Mouse (Mus musculus): ENCODE results near the gene Cacfd1. TPM values are rescaled to one million over a fixed set of nuclear protein-coding genes. Genes with fewer than 3 reads are reported as not detected.
A peak's percentile ranks its signal among the peaks of the same experiment; 100 is the strongest.

Cacfd1 gene
- polyA plus RNA-seq, 1 experiment from 2014 or later = 79.5 TPM

DNA sequence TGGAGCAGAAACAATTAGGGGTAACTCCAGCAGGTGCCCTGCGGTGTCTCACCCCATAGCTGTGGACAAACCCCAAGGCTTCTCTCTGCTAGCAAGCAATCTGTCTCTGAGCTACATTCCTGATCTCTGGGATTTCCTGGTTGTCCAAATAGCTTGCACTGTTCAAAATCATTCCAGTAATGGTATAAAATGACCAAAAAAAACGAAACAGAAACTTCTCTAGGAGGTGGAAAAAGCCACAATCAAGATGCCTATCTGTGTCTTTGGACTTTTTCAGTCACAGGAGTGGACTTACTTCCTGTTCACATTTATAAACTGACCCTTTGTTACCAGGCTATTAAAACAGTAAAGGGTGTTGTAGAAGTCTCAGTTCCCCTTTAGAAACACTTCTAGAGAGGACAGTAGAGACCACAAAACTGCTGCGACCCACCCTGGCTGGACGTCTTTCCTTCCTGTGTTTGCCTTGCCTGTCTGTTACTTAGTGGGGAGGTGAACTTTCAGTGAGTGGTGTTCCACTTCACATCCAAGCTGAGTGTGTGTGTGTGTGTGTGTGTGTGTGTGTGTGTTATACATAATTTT is 18.8 kb downstream of the Cacfd1 start:
- Histone ChIP-seq H3K4me1 (peaks cover 8% of the 10 kb centered on the region), H3K4me2 (no peak overlapping the region; the same call in 1 of the 2 replicates), H3K36me3 (no peaks in the 10 kb centered on the region), H3K9me3 (no peaks in the 10 kb centered on the region), H3K9ac (no peak overlapping the region), H3K4me3 (no peak overlapping the region; the same call in 1 of the 2 replicates), H3K27ac (no peak overlapping the region), H3K27me3 (peaks cover 3% of the 10 kb centered on the region; the same call in 1 of the 2 replicates)
- WGBS = 72% methylated on average over 4 of the region's 4 CpGs
- ATAC-seq (ENCODE audit: insufficient number of reproducible peaks, low FRiP score, low TSS enrichment, low read depth) = no peak

DNA sequence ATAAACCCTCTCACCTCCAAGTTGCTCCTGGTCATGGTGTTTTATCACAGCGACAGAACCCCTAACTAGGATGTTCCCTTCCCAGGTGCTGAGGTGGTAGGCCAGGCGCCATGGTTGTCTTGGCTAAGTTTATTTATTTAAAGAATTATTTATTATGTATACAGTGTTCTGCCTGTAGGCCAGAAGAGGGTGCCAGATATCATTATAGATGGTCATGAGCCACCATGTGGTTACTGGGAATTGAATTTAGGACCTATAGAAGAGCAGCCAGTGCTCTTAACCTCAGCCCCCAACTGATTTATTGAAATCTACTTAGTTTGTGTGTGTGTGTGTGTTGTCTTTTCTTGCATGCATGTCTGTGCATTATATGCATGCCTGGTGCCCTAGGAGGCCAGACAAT is 22.6 kb downstream of the Cacfd1 start:
- Histone ChIP-seq H3K4me1 (peaks cover 12% of the 10 kb centered on the region), H3K9ac (no peak overlapping the region), H3K4me3 (no peak overlapping the region), H3K27me3 (peaks cover 3% of the 10 kb centered on the region; the same call in 1 of the 2 replicates), H3K4me2 (no peak overlapping the region), H3K27ac (no peak overlapping the region), H3K9me3 (no peaks in the 10 kb centered on the region), H3K36me3 (no peaks in the 10 kb centered on the region)
- ATAC-seq (ENCODE audit: insufficient number of reproducible peaks, low FRiP score, low TSS enrichment, low read depth) = no peak
- 78% methylated on average over 2 of the region's 2 CpGs for WGBS

DNA sequence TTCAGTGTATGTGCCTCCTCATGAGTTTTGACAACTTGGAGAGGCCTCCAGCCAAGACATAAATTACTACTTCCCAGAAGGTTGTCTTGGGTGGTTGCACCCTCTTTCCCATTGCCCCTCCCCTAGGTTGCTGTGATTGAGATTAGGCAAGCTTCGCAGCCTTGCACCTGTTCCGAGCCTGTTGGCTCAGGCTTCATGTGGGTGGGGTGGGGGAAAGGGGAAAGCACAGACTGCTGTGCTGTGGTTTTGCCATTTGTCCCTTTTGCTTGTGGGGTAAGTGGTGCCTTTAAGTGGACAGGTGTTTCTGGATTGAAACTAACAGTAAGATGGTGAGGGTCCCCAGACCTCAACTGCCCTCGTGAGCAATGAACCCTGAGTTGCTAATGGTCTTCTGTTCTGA is 26.3 kb downstream of the Cacfd1 start:
- no peaks in the 10 kb centered on the region for H3K9me3 ChIP-seq
- no peaks in the 10 kb centered on the region for H3K27me3 ChIP-seq
- ATAC-seq (ENCODE audit: insufficient number of reproducible peaks, low FRiP score, low TSS enrichment, low read depth) = no peak
- no peaks in the 10 kb centered on the region for H3K36me3 ChIP-seq
- no peak overlapping the region for H3K4me2 ChIP-seq
- H3K27ac ChIP-seq = no peak overlapping the region
- peaks cover 10% of the 10 kb centered on the region; the same call in 1 of the 2 replicates for H3K4me1 ChIP-seq
- 54% methylated on average over 3 of the region's 3 CpGs for WGBS
- H3K9ac ChIP-seq = no peak overlapping the region
- no peak overlapping the region for H3K4me3 ChIP-seq

DNA sequence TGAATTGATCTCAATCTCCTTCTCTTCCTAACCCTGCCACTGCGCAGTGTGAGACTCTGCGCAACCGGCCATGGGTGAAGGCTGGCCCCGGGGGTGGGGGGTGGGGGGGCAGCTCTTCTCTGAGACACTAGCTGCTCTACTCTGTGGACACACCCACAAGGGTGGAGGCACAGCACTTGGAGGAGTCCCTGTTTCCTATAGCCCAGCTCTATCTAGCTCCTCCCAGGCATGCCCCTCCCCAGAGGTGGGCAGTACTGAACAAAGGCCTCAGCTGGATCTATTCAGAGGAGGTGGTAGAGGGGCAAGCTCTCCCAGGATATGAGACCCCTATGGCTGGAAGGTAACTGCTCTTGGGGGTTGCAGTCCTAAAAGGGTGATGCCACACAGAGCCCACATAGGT is 27.3 kb downstream of the Cacfd1 start:
- Histone ChIP-seq H3K27ac (no peak overlapping the region), H3K27me3 (peaks cover 5% of the 10 kb centered on the region; the same call in 1 of the 2 replicates), H3K9me3 (no peaks in the 10 kb centered on the region), H3K36me3 (no peaks in the 10 kb centered on the region), H3K4me2 (no peak overlapping the region), H3K9ac (no peak overlapping the region), H3K4me3 (no peak overlapping the region), H3K4me1 (peaks cover 10% of the 10 kb centered on the region; the same call in 1 of the 2 replicates)
- 63% methylated on average over 4 of the region's 4 CpGs for WGBS
- ATAC-seq (ENCODE audit: insufficient number of reproducible peaks, low FRiP score, low TSS enrichment, low read depth) = no peak

DNA sequence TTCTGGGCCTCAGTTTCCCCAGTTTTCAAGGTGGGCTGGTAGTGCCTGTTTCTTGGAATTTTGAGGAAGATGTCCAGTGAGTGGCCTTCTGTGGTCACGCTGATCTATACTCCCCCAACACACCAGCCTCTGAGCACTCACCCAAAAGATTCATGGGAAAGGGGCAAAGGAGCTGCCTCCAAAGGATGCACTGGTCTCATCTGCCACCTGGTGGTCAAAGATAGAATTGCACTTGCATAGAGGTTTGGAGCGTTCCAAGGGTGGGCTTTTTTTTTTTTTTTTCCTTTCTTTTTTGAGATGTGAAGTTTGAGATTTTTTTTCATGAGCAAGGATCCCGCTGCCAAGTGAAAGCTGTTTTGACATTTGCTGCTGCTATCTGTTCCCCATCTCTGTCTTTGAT is 28.9 kb downstream of the Cacfd1 start:
- Histone ChIP-seq H3K27ac (no peak overlapping the region), H3K4me2 (no peak overlapping the region), H3K4me1 (peaks cover 15% of the 10 kb centered on the region; the same call in 1 of the 2 replicates), H3K4me3 (no peak overlapping the region), H3K27me3 (peaks cover 5% of the 10 kb centered on the region; the same call in 1 of the 2 replicates), H3K36me3 (no peaks in the 10 kb centered on the region), H3K9me3 (no peaks in the 10 kb centered on the region), H3K9ac (no peak overlapping the region)
- ATAC-seq (ENCODE audit: insufficient number of reproducible peaks, low FRiP score, low TSS enrichment, low read depth) = no peak
- WGBS = 2% methylated on average over 3 of the region's 3 CpGs

DNA sequence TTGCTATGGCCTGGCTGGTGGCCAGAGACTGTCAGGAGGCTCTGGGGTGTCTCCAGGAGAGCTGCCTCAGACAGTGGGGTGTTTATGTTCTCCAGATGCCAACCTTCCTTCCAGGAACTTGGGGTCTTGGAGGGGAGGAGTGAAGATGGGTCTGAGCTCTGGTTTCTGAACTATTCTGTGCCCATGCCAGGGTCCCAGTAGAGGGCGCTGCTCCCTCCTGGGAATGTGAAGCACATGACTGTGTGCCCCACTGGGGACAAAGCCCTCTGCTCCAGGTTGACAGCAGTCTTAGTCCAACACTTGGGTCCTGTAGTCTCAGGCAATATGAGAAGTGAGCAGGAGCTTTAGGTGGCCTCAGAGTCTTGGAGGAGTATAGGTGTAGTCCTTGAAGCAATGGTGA is 29.6 kb downstream of the Cacfd1 start:
- peak overlapping the region; percentile 14; the same call in 1 of the 2 replicates for H3K27ac ChIP-seq
- no peak overlapping the region for H3K4me3 ChIP-seq
- no peak overlapping the region for H3K4me2 ChIP-seq
- peaks cover 5% of the 10 kb centered on the region; the same call in 1 of the 2 replicates for H3K27me3 ChIP-seq
- no peak overlapping the region for H3K9ac ChIP-seq
- H3K9me3 ChIP-seq = no peaks in the 10 kb centered on the region
- 18% methylated on average over 1 of the region's 1 CpGs for WGBS
- peaks cover 18% of the 10 kb centered on the region; the same call in 1 of the 2 replicates for H3K4me1 ChIP-seq
- ATAC-seq (ENCODE audit: insufficient number of reproducible peaks, low FRiP score, low TSS enrichment, low read depth) = no peak
- H3K36me3 ChIP-seq = no peaks in the 10 kb centered on the region

DNA sequence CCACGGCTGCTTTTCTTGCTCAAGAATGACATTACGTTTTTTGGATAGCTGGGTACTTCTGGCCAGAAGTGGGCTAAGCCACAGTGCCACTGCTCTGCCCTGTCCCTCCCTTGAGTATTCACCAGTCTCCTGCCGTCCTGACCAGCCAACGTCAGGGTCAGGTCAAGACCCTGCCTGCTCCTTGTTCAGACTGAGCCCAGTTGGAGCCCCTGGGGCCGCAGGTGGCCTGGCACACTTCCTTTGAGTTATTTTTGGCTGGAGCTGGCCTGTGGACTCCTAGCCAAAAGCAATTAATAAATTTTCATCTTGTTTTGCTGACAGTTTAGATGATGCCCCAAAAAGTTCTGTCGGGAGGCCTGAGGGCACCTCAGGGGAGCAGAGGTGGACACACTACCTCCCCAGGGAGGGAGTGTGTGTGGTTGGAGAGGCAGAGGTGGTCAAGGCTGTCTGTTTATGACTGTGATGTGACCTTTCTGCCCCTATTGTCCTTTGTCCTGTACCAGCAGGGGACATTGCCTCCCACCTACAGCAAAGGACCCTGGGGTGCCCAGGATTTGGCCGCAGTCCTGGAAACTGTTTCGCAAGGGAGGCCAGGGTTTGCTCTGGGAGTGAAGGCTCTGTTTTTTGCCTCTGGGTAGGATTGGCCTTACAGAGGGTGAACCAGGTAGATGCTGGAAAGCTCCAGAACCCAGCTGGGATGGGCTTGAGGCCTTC is 32.6 kb downstream of the Cacfd1 start:
- H3K36me3 ChIP-seq = no peaks in the 10 kb centered on the region
- H3K27me3 ChIP-seq = peaks cover 5% of the 10 kb centered on the region; the same call in 1 of the 2 replicates
- H3K4me3 ChIP-seq = no peak overlapping the region
- no peak overlapping the region for H3K9ac ChIP-seq
- no peak overlapping the region for H3K27ac ChIP-seq
- H3K4me1 ChIP-seq = peaks cover 14% of the 10 kb centered on the region; the same call in 1 of the 2 replicates
- H3K9me3 ChIP-seq = no peaks in the 10 kb centered on the region
- 59% methylated on average over 8 of the region's 8 CpGs for WGBS
- ATAC-seq (ENCODE audit: insufficient number of reproducible peaks, low FRiP score, low TSS enrichment, low read depth) = no peak
- H3K4me2 ChIP-seq = no peak overlapping the region

DNA sequence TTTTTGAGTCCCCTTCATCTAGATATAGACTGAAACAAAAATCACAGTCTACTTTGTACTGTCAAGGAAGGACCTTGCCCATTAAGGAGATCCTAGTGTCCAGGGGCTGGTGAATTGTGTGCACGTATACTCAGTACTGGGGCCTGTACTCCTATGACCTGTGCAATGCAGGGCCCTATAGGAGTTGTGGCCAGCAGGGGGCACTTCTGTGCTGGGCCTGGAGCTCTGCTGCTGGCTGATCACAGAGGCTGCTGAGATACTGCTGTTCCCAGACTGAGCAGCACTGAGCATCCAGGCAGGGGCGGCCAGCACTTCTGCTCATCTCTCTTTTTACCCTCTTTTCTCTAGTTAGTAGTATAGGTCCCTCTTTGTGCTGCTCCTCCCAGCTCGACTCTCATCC is 33.7 kb downstream of the Cacfd1 start:
- Histone ChIP-seq H3K9ac (no peak overlapping the region), H3K9me3 (no peaks in the 10 kb centered on the region), H3K4me3 (no peak overlapping the region), H3K27me3 (peaks cover 5% of the 10 kb centered on the region; the same call in 1 of the 2 replicates), H3K4me1 (peaks cover 14% of the 10 kb centered on the region; the same call in 1 of the 2 replicates), H3K27ac (no peak overlapping the region), H3K36me3 (no peaks in the 10 kb centered on the region), H3K4me2 (no peak overlapping the region)
- peak; percentile 77 for ATAC-seq (ENCODE audit: insufficient number of reproducible peaks, low FRiP score, low TSS enrichment, low read depth)
- WGBS = 15% methylated on average over 3 of the region's 3 CpGs

DNA sequence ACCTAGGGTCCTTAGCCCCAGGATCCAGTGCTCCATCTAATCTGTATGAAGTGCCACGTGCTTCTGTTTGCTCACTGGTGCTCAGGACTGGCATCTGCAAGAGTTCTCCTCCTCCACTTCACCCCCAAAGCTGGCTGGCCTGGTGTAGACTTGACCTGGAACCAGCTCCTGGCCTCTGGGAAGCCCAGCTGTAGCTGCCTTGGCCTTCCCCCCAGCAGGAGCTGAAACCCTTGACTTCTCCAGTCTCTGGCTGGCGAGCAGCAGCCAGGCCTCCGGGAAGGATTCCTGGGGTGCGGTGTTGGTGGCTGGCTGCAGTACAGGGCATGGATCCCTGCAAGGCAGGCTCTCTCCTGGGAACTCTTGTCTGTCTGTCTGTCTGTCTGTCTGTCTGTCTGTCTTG is 34.4 kb downstream of the Cacfd1 start:
- Histone ChIP-seq H3K4me3 (no peak overlapping the region), H3K27ac (no peak overlapping the region), H3K4me1 (peaks cover 10% of the 10 kb centered on the region; the same call in 1 of the 2 replicates), H3K4me2 (no peak overlapping the region), H3K9ac (no peak overlapping the region), H3K9me3 (no peaks in the 10 kb centered on the region), H3K27me3 (peaks cover 5% of the 10 kb centered on the region; the same call in 1 of the 2 replicates), H3K36me3 (no peaks in the 10 kb centered on the region)
- WGBS = 69% methylated on average over 4 of the region's 4 CpGs
- no peak for ATAC-seq (ENCODE audit: insufficient number of reproducible peaks, low FRiP score, low TSS enrichment, low read depth)

DNA sequence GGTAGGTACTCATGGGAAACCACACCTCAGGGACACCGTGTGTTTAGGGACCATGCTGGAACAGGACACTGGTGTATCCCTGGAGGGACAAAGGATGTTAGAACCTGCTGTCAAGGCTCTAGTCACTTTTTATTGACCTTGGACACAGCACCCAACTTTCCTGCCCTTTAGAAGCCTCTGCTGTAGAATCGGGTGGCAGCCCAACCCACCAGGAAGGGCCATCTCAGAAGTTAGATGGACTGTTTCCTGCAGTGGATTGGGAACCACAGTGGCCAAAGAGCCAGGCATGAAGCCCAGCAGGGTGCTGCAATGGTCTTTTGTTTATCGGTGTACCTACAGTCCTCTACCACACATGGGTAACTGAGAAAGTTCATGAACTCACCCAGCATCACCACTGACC is 34.9 kb downstream of the Cacfd1 start:
- Histone ChIP-seq H3K4me1 (0 out of 2 replicates have a peak, but pooled peaks cover 9% of the 10 kb centered on the region), H3K4me2 (no peak overlapping the region), H3K4me3 (no peak overlapping the region), H3K36me3 (no peaks in the 10 kb centered on the region), H3K27me3 (peaks cover 5% of the 10 kb centered on the region; the same call in 1 of the 2 replicates), H3K9ac (no peak overlapping the region), H3K9me3 (no peaks in the 10 kb centered on the region), H3K27ac (no peak overlapping the region)
- WGBS = 76% methylated on average over 3 of the region's 3 CpGs
- ATAC-seq (ENCODE audit: insufficient number of reproducible peaks, low FRiP score, low TSS enrichment, low read depth) = no peak

DNA sequence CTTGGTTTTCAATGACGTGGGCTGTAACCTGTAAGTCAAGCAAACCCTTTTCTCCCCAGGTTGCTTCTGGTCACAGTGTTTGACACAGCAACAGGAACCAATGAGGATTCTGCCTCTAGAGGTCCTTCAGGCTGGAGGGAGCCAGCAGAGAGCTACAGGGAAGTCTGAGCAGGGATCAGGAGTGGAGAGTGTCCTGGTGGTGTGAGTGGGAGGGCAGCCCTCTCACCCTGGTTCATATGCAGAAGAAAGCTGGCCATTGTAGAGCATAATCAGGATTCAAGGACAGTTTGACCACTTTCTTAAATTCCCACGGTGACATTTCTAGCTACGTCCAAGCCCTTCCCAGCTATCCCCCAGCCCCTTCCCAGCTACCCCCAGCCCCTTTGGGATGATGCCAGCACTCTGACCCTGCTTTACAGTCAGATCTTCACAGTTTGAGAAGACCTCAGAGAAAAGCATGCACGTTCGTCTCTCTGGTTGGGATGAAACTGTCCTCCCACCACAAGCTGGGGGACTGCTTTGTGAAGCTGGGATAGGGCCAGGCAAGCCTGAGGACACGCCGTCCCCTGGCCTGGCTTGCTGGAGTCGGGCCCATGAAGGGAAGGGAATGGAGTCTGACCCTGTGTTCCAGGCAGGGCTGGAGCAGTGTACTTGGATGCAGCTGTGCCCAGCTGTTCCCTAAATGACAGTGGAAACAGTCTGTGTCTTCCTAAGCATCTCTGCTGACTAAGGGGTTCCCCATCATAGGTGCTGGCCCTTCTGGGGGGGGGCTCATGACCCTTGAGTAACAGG is 36.4 kb downstream of the Cacfd1 start:
- Histone ChIP-seq H3K9ac (no peak overlapping the region), H3K4me2 (no peak overlapping the region), H3K27ac (no peak overlapping the region), H3K36me3 (no peaks in the 10 kb centered on the region), H3K27me3 (peaks cover 5% of the 10 kb centered on the region; the same call in 1 of the 2 replicates), H3K4me1 (0 out of 2 replicates have a peak, but pooled peaks cover 9% of the 10 kb centered on the region), H3K4me3 (no peak overlapping the region), H3K9me3 (no peaks in the 10 kb centered on the region)
- WGBS = 65% methylated on average over 8 of the region's 8 CpGs
- ATAC-seq (ENCODE audit: insufficient number of reproducible peaks, low FRiP score, low TSS enrichment, low read depth) = no peak

Measured in limb, embryonic 15.5 days (tissue).